Mouse (Mus musculus): ENCODE data around the gene P2ry12. TPM values are rescaled to one million over a fixed set of nuclear protein-coding genes. Genes with fewer than 3 reads are reported as not detected.
A peak's percentile ranks its signal among the peaks of the same experiment; 100 is the strongest.

The P2ry12 gene
- total RNA-seq, 2 experiments from 2014 or later, result 4.2 to 5.0 TPM

- ATAC-seq (ENCODE audit: poor library complexity, severe bottlenecking), result no peak
Measured at GRCm38 (mm10) chr3:59191674-59192073, 71.0 kb downstream of the P2ry12 start.

DNA sequence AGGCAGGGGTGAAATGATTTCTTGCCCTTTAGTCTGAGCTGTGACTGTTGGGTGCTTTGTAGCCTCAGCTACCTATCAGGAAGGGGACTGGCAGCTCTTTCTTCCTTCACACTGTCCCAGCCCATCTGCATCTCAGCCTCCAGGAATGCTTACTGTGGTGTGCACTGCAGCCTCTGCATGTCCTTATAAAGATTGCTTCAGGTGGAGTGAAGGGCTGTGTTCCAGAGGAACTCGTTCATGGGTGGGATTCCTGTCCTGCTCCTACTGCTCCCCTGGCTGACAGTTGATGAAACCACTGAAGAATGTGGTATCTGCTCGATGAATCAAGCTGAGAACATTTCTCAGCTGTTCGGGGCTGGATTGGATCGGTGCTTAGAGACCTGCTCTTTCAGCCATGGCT is 75.3 kb downstream of the P2ry12 start:
- no peak for ATAC-seq (ENCODE audit: poor library complexity, severe bottlenecking)

DNA sequence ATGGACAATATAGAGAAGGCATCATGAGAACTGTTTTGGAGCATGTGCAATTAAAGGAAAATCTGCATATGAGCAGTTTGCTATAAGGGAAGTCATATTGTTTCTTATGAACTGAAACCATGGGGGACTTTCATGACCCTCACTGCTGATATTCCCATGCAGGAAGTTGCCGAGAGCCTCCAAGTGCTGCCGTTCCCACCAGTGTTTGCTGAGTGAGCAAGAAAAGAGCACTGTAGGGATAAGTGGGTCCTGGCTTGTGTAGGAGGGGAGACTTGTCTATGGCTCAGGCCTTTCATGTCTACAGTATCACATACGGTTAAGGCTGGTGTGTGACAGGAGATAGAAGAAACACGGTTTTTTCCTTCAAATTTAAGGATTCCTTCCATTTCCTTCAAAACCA is 77.0 kb downstream of the P2ry12 start:
- no peak for ATAC-seq (ENCODE audit: poor library complexity, severe bottlenecking)

DNA sequence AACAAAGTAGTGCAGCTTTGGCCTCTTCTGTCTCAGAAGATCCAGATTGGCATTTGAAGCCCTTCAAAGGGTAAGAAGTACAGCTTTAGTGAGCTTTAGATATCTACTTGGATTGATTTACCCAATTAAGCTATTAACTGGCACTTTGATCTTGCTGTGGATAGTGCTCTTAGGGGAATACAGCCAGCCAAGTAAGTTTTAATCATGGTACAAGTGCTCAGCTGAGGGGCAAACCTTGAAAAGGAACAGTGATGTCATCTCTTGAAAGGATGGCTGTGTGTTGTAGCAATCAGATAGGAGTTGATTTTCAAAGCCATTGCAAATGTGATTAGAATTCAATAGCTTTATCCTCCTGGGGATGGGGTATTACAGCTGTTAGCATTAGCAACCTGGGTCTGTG is 80.5 kb downstream of the P2ry12 start:
- no peak for ATAC-seq (ENCODE audit: poor library complexity, severe bottlenecking)

GRCm38 (mm10) chr3:59181134-59181533 is 81.5 kb downstream of the P2ry12 start:
- no peak for ATAC-seq (ENCODE audit: poor library complexity, severe bottlenecking)

DNA sequence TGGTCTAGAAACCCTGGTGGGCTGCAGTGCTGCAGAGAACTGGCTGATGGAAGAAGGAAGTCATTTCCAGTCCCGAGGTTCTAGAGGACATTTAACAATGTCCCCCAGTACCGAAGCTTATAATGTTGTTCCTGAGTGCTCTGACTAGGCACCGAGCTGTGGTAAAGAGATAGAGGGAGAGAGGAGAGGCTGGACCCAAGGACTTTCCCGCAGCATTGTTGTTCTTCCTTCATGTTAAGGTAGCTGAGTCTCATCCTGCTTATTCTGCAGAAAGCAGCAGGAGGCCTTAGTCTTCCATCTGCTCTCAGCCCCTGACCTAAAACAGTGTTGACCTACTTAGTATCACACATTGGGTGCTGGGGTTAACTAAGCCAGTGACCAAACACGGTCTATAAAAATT is 85.8 kb downstream of the P2ry12 start:
- ATAC-seq (ENCODE audit: poor library complexity, severe bottlenecking), result no peak

DNA sequence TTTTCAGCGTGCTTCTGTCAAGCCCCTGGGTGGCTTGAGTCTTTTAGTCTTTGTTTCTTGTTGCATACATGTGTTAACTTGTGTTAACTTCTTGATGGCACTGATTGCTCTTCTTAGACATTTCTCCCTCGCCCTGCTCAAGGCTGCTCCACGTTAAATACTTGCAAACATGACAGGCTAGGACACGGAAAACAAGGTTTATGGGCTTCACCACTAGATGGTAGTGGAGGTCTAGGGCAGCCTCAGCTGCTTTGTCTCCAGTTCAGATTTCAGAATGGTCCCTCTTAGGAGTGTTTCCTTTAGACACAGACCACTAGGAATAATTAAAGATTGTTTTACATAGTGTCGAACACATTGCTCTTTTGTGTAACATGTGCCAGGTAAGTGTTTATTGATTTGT is 87.4 kb downstream of the P2ry12 start:
- peak; percentile 92 for ATAC-seq (ENCODE audit: poor library complexity, severe bottlenecking)

- ATAC-seq (ENCODE audit: poor library complexity, severe bottlenecking), result peak; percentile 39
Measured at GRCm38 (mm10) chr3:59174426-59175154, 88.1 kb downstream of the P2ry12 start.

DNA sequence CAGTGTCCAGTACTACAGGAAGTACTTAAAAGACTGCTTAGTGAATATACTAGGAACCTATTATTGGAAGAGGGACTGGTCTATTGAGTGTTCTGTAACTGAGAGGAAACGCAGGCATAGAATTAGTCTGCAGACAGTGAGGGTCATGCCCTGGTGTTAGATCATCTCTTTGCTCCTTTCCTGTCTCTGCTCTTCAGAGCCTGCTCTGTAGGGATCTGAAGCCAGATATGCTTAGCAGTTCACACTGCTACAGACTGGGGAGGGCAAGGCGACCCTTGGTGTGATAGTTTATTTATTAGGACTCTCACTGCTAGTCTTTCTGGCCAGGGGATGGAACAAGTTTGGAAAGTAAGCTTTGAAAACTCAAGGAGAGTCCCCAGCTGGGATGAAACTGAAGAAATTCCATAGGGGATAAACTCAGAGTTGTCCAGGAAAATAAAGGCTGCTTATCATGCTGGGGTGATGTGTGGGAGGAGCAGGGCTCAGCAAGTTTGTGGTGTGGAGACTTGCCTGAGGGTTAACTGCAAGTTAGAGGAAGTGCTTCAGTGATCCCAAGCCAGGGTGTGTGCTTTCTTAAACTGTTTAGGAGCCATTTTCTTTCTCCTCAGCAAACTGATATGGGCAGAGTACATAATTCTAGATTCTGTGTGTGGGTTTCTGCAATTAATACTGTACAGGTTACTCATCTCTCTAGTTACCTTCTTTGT is 92.6 kb downstream of the P2ry12 start:
- peak; percentile 46 for ATAC-seq (ENCODE audit: poor library complexity, severe bottlenecking)

- ATAC-seq (ENCODE audit: poor library complexity, severe bottlenecking), result no peak
Measured at GRCm38 (mm10) chr3:59169215-59169614, 93.5 kb downstream of the P2ry12 start.

- ATAC-seq (ENCODE audit: poor library complexity, severe bottlenecking), result no peak
Measured at GRCm38 (mm10) chr3:59168476-59168875, 94.2 kb downstream of the P2ry12 start.

- ATAC-seq (ENCODE audit: poor library complexity, severe bottlenecking), result no peak
Measured at GRCm38 (mm10) chr3:59167417-59168054, 95.1 kb downstream of the P2ry12 start.

Other genes starting within 250 kb of the P2ry12 start
- gene Gpr171, start 161.1 kb downstream of the P2ry12 start, total RNA-seq (2015), result 6.7 and 7.6 TPM in 2 replicates
- gene Gpr171, start 161.1 kb downstream of the P2ry12 start, total RNA-seq (2017), result 8.3 and 9.0 TPM in 2 replicates
- gene P2ry14, start 109.3 kb downstream of the P2ry12 start, total RNA-seq (2015), result 7.0 and 11.9 TPM in 2 replicates
- gene P2ry14, start 109.3 kb downstream of the P2ry12 start, total RNA-seq (2017), result 6.2 and 6.8 TPM in 2 replicates
- gene Gpr87, start 67.8 kb downstream of the P2ry12 start, total RNA-seq (2015), result not detected in 2 replicates
- gene Gpr87, start 67.8 kb downstream of the P2ry12 start, total RNA-seq (2017), result not detected in 2 replicates
- 4.9 and 6.5 TPM in 2 replicates for gene P2ry13, start 52.0 kb downstream of the P2ry12 start, total RNA-seq (2015)
- 4.3 and 4.6 TPM in 2 replicates for gene P2ry13, start 52.0 kb downstream of the P2ry12 start, total RNA-seq (2017)
- gene Igsf10, start 81.5 kb upstream of the P2ry12 start, total RNA-seq (2015), result 0.22 and 0.36 TPM in 2 replicates
- not detected in 2 replicates for gene Igsf10, start 81.5 kb upstream of the P2ry12 start, total RNA-seq (2017)